Mouse (Mus musculus) kidney, adult 2 months (tissue): ENCODE measurements around the gene Sbno1. TPM values are rescaled to one million over a fixed set of nuclear protein-coding genes. Genes with fewer than 3 reads are reported as not detected.

Experiments used
- DNase-seq: peaks from one replicate; pipeline ENCODE4 v3.0.0; 2021
- H3K27ac ChIP-seq: fragments of 200-500 bp; 2 replicates; pipeline ENCODE4 v1.5.1; 2012; ENCODE audit warnings: low read depth, low read length, control low read depth, inconsistent platforms; ENCODE audit not compliant: insufficient read depth
- H3K27me3 ChIP-seq: fragments of 200-500 bp; replicated peaks from 2 replicates; pipeline ENCODE4 v1.6.1; 2012; ENCODE audit warnings: mild to moderate bottlenecking, moderate library complexity, low read length, inconsistent platforms; ENCODE audit not compliant: control insufficient read depth, insufficient read depth
- H3K36me3 ChIP-seq: fragments of 200-500 bp; 2 replicates; pipeline ENCODE4 v1.6.1; 2012; ENCODE audit warnings: mild to moderate bottlenecking, moderate library complexity, low read length, inconsistent platforms; ENCODE audit not compliant: control insufficient read depth, insufficient read depth
- H3K4me1 ChIP-seq: fragments of 200-500 bp; 2 replicates; pipeline ENCODE4 v1.6.1; 2011; ENCODE audit warnings: low read length; ENCODE audit not compliant: control insufficient read depth, insufficient read depth
- H3K4me3 ChIP-seq: fragments of 200-500 bp; 2 replicates; pipeline ENCODE4 v1.5.1; 2011; ENCODE audit warnings: mild to moderate bottlenecking, low read depth, low read length, control low read depth; ENCODE audit not compliant: insufficient read depth
- CTCF ChIP-seq: fragments of 200-500 bp; conservative IDR thresholded peaks from 2 replicates; pipeline ENCODE4 v1.5.1; 2011; ENCODE audit warnings: low read depth, mild to moderate bottlenecking, control low read depth, low read length, moderate library complexity, mixed read lengths; ENCODE audit not compliant: insufficient read depth, insufficient read length
- POLR2A ChIP-seq: fragments of 200-500 bp; IDR thresholded peaks from one replicate; pipeline ENCODE4 v1.6.1; 2011; ENCODE audit warnings: low read depth, low read length, control low read depth
- WGBS: fragments of 180-500 bp; shearing (Covaris S2); methylation state at CpG from one replicate; pipeline ENCODE4 v1.1.7; 2018; 5-methylcytosine and 5-hydroxymethylcytosine counted together
- polyA plus RNA-seq: library from polyadenylated mRNA; depleted of rRNA; stranded (reverse); fragments of >200 nt; gene quantifications from 2 replicates; pipeline ENCODE4 v1.2.3, GENCODE M21; 2012

Gene Sbno1
- polyA plus RNA-seq, 1 experiment = 20.8 TPM

- TF ChIP-seq POLR2A (no peak), CTCF (peak; percentile 30; the same call in 1 of the 2 replicates)
- Histone ChIP-seq H3K36me3 (no peaks in the 10 kb centered on the region), H3K27me3 (no peaks in the 10 kb centered on the region), H3K4me3 (peak overlapping the region; percentile 62), H3K4me1 (peaks cover 15% of the 10 kb centered on the region; the same call in 1 of the 2 replicates), H3K27ac (peak overlapping the region; percentile 65)
- DNase-seq = no peak
- under 1% methylated on average over 30 of the region's 30 CpGs for WGBS
These were observed 14.4 kb upstream of the Sbno1 start for GRCm38 (mm10) chr5:124440094-124440701.

- Histone ChIP-seq H3K36me3 (no peaks in the 10 kb centered on the region), H3K27ac (peak within 1 kb of the TSS; percentile 92), H3K4me1 (peaks cover 11% of the 10 kb centered on the region; the same call in 1 of the 2 replicates), H3K27me3 (no peaks in the 10 kb centered on the region), H3K4me3 (peak within 1 kb of the TSS; percentile 62)
- no peak for TF ChIP-seq POLR2A
- no peak for TF ChIP-seq CTCF
- peak; percentile 99 for DNase-seq
- under 1% methylated on average over 34 of the region's 34 CpGs for WGBS
These were observed 13.8 kb upstream of the Sbno1 start, which contains the start of gene Kmt5a for GRCm38 (mm10) chr5:124439447-124440093. Gene Kmt5a (plus strand): TSS chr5:124439930.

GRCm38 (mm10) chr5:124438746-124439145, 12.9 kb upstream of the Sbno1 start:
- H3K4me1 ChIP-seq = peaks cover 7% of the 10 kb centered on the region; the same call in 1 of the 2 replicates
- H3K4me3 ChIP-seq = peak overlapping the region; percentile 10; the same call in 1 of the 2 replicates
- no peaks in the 10 kb centered on the region for H3K36me3 ChIP-seq
- TF ChIP-seq POLR2A (no peak), CTCF (no peak)
- no peaks in the 10 kb centered on the region for H3K27me3 ChIP-seq
- H3K27ac ChIP-seq = peak overlapping the region; percentile 92
- no peak for DNase-seq
- 51% methylated on average over 5 of the region's 5 CpGs for WGBS

- TF ChIP-seq POLR2A = no peak
- TF ChIP-seq CTCF = peak; percentile 70
- 78% methylated on average over 5 of the region's 5 CpGs for WGBS
- peak; percentile 74 for DNase-seq
- Histone ChIP-seq H3K36me3 (no peaks in the 10 kb centered on the region), H3K27me3 (no peaks in the 10 kb centered on the region), H3K27ac (peak overlapping the region; percentile 92), H3K4me3 (no peak overlapping the region), H3K4me1 (peaks cover 7% of the 10 kb centered on the region; the same call in 1 of the 2 replicates)
These were observed 12.4 kb upstream of the Sbno1 start for GRCm38 (mm10) chr5:124438229-124438628.

GRCm38 (mm10) chr5:124433048-124433447, 7.2 kb upstream of the Sbno1 start:
- TF ChIP-seq POLR2A (no peak), CTCF (no peak)
- no peak for DNase-seq
- 72% methylated on average over 2 of the region's 2 CpGs for WGBS
- H3K4me1 ChIP-seq = no peaks in the 10 kb centered on the region
- H3K27me3 ChIP-seq = no peaks in the 10 kb centered on the region
- no peak overlapping the region for H3K4me3 ChIP-seq
- H3K36me3 ChIP-seq = no peaks in the 10 kb centered on the region
- no peak overlapping the region for H3K27ac ChIP-seq

GRCm38 (mm10) chr5:124432398-124433012, 6.7 kb upstream of the Sbno1 start:
- H3K36me3 ChIP-seq = no peaks in the 10 kb centered on the region
- no peak overlapping the region for H3K4me3 ChIP-seq
- H3K4me1 ChIP-seq = no peaks in the 10 kb centered on the region
- no peak for TF ChIP-seq POLR2A
- peak; percentile 59 for TF ChIP-seq CTCF
- peak; percentile 82 for DNase-seq
- no peaks in the 10 kb centered on the region for H3K27me3 ChIP-seq
- no peak overlapping the region for H3K27ac ChIP-seq
